Mouse (Mus musculus) heart, embryonic 14.5 days (tissue): ENCODE results near the gene Fam198a. TPM values are rescaled to one million over a fixed set of nuclear protein-coding genes. Genes with fewer than 3 reads are reported as not detected.

Experiments used
- ATAC-seq: fragments of 200-750 bp; cut with Nextera tagmentation; 2 replicates; pipeline ENCODE4 v1.8.0; 2017; ENCODE audit warnings: low read depth, moderate TSS enrichment; ENCODE audit not compliant: insufficient number of reproducible peaks, insufficient read depth, low FRiP score
- H3K27ac ChIP-seq, 2 experiments: fragments of 200-500 bp in 1 of 2; fragments of 300-500 bp in 1 of 2; sonication (generic) in 1 of 2; replicated peaks in 1 of 2; 2 replicates each; pipeline ENCODE4 v1.5.1; 2012 to 2014; ENCODE audit warnings: low read depth in 2 of 2, low read length in 2 of 2, control low read depth in 1 of 2, mild to moderate bottlenecking in 1 of 2, mixed read lengths in 1 of 2; ENCODE audit not compliant: control insufficient read depth in 1 of 2, insufficient read depth in 1 of 2
- H3K27me3 ChIP-seq: fragments of 300-500 bp; sonication (generic); 2 replicates; pipeline ENCODE4 v1.6.1; 2014; ENCODE audit warnings: mild to moderate bottlenecking, low read length, control low read depth; ENCODE audit not compliant: control insufficient read depth, insufficient read depth
- H3K36me3 ChIP-seq: fragments of 300-500 bp; sonication (generic); 2 replicates; pipeline ENCODE4 v1.6.1; 2014; ENCODE audit warnings: mild to moderate bottlenecking, control low read depth, low read length, mixed read lengths; ENCODE audit not compliant: control insufficient read depth, insufficient read depth
- H3K4me1 ChIP-seq, 2 experiments: fragments of 200-500 bp in 1 of 2; fragments of 300-500 bp in 1 of 2; sonication (generic) in 1 of 2; 2 replicates each; pipeline ENCODE4 v1.6.1; 2012 to 2014; ENCODE audit warnings: low read length in 2 of 2, control low read depth in 1 of 2, mixed read lengths in 1 of 2; ENCODE audit not compliant: control insufficient read depth in 2 of 2, insufficient read depth in 2 of 2
- H3K4me2 ChIP-seq: fragments of 300-500 bp; sonication (generic); 2 replicates; pipeline ENCODE4 v1.6.1; 2014; ENCODE audit warnings: mild to moderate bottlenecking, low read length
- H3K4me3 ChIP-seq, 2 experiments: fragments of 200-500 bp in 1 of 2; fragments of 300-500 bp in 1 of 2; sonication (generic) in 1 of 2; 2 replicates each; pipeline ENCODE4 v1.5.1; 2012 to 2014; ENCODE audit warnings: low read length in 2 of 2, mild to moderate bottlenecking in 2 of 2, control low read depth in 1 of 2, low read depth in 1 of 2, moderate library complexity in 1 of 2; ENCODE audit not compliant: control insufficient read depth in 1 of 2, insufficient read depth in 1 of 2
- H3K9ac ChIP-seq: fragments of 300-500 bp; sonication (generic); 2 replicates; pipeline ENCODE4 v1.6.1; 2014; ENCODE audit warnings: mild to moderate bottlenecking, low read length
- H3K9me3 ChIP-seq: fragments of 300-500 bp; sonication (generic); 2 replicates; pipeline ENCODE4 v1.6.1; 2016; ENCODE audit warnings: low read length, control low read depth; ENCODE audit not compliant: control insufficient read depth
- WGBS: fragments of 180-500 bp; shearing (Covaris S2); extraction: QIAGEN DNeasy Blood & Tissue Kit; methylation state at CpG from one replicate; pipeline ENCODE4 v1.1.7; 2014; 5-methylcytosine and 5-hydroxymethylcytosine counted together
- polyA plus RNA-seq: library from polyadenylated mRNA; unstranded; fragments of >200 nt; fragmentation: Nextera tagmentation; extraction: Ambion mirVana; gene quantifications from 2 replicates; pipeline ENCODE4 v1.2.1, GENCODE M21; 2014

The Fam198a gene
- polyA plus RNA-seq, 1 experiment from 2014 or later: 1.6 TPM

DNA sequence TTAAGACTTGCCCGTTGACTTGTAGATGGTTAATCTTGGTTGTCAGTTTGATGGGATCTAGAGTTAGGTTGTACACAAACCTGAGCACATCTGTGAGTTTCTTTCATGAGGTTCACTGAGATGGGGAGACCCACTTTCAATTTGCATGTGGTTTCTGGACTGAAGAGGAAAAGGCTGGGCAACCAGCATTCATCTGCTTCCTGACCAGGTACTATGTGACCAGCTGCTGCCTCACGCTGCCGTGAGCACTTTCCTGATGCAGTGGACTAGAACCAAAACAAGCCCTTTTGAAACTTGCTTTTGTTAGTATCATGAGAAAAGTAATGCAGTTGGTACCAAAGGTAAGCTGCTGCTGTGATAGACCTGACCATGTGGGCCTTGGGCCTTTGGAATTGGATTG lies 7.8 kb upstream of the Fam198a start:
- H3K36me3 ChIP-seq: no peaks in the 10 kb centered on the region
- H3K4me1 ChIP-seq: 0 out of 4 replicates have a peak, but pooled peaks cover 0 to 1% of the 10 kb centered on the region in 2 experiments
- H3K27ac ChIP-seq: no peak overlapping the region
- H3K9ac ChIP-seq: no peak overlapping the region
- H3K4me2 ChIP-seq: no peak overlapping the region
- no peak overlapping the region for H3K4me3 ChIP-seq
- WGBS: 85% methylated on average over 3 of the region's 3 CpGs
- no peaks in the 10 kb centered on the region for H3K27me3 ChIP-seq
- H3K9me3 ChIP-seq: no peaks in the 10 kb centered on the region
- ATAC-seq: no peak

DNA sequence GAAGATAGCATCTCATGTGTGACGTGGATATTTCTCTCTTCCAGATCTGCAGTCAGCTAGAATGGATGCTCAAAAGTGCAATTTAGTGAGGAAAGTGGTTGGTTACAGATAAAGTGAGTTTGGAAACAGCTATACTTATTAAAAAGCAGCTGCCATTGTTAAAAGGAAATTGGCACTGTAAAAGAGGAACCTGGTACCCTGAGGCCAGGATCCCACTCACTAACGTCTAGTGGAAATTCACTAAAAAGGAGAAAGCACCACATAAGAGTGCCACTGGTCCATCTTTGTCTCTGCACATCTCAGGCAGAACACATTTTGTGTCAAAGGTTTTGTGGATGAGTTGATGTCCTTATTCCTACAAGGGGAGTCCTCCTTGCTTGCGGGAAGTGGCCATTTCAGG lies 7.2 kb upstream of the Fam198a start:
- Histone ChIP-seq H3K4me3 (no peak overlapping the region), H3K36me3 (no peaks in the 10 kb centered on the region), H3K27ac (no peak overlapping the region), H3K4me1 (0 out of 4 replicates have a peak, but pooled peaks cover 0 to 3% of the 10 kb centered on the region in 2 experiments), H3K27me3 (no peaks in the 10 kb centered on the region), H3K9ac (no peak overlapping the region), H3K4me2 (no peak overlapping the region), H3K9me3 (no peaks in the 10 kb centered on the region)
- WGBS: 80% methylated on average over 3 of the region's 3 CpGs
- no peak for ATAC-seq

DNA sequence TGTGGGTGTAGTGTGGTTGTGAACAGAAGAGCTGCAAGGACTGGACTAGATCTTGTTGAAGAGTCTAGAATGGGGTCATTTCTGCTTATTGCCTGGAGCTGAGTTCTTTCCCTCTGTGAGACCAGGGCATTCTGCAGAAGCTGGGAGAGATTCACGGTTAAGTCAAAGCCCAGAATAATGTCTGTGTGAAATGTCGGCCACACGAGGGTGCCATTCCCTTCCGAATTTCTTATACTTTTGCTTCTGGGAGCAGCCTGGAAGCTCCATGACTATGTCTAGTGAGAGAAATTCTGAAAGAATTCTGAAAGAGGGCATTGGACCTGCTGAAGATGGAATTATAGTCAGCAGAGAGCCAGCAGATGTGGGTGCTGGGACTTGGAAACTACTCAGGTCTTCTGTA lies 3.0 kb upstream of the Fam198a start:
- Histone ChIP-seq H3K9me3 (no peaks in the 10 kb centered on the region), H3K9ac (no peak overlapping the region), H3K27me3 (no peaks in the 10 kb centered on the region), H3K27ac (no peak overlapping the region), H3K36me3 (no peaks in the 10 kb centered on the region), H3K4me2 (no peak overlapping the region), H3K4me3 (no peak overlapping the region), H3K4me1 (peaks cover 10 to 16% of the 10 kb centered on the region in 2 experiments)
- no peak for ATAC-seq
- WGBS: 3% methylated on average over 4 of the region's 4 CpGs

GRCm38 (mm10) chr9:121948431-121948830 lies 2.4 kb upstream of the Fam198a start:
- H3K4me3 ChIP-seq: no peak overlapping the region
- H3K9me3 ChIP-seq: no peaks in the 10 kb centered on the region
- no peak overlapping the region for H3K27ac ChIP-seq
- H3K36me3 ChIP-seq: no peaks in the 10 kb centered on the region
- no peaks in the 10 kb centered on the region for H3K27me3 ChIP-seq
- H3K4me1 ChIP-seq: peaks cover 10 to 16% of the 10 kb centered on the region in 2 experiments
- ATAC-seq: no peak
- H3K4me2 ChIP-seq: no peak overlapping the region
- WGBS: 35% methylated on average over 4 of the region's 4 CpGs
- H3K9ac ChIP-seq: no peak overlapping the region

DNA sequence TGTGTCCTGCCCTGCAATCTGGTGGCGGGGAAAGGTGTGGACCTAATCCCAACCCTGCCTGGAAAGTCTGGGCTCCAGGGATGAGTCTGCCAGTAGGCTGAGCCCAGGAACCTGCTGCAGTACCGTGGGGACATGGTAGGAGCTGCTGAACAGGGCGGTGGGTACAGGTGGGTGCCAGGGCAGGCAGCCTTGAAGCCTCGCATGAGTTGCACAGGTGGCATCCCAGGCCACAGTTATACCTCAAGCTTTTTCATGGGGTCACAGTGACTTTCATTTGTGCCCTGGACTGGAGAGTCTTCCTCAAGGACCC lies 281 bp downstream of the Fam198a start:
- peak overlapping the region; percentile 63 for H3K9ac ChIP-seq
- WGBS: 37% methylated on average over 4 of the region's 4 CpGs
- peaks cover 10 to 16% of the 10 kb centered on the region in 2 experiments for H3K4me1 ChIP-seq
- peak overlapping the region; percentile 33 to 39 for H3K4me3 ChIP-seq
- peak overlapping the region; percentile 68 for H3K4me2 ChIP-seq
- no peaks in the 10 kb centered on the region for H3K36me3 ChIP-seq
- H3K9me3 ChIP-seq: no peaks in the 10 kb centered on the region
- H3K27me3 ChIP-seq: no peaks in the 10 kb centered on the region
- H3K27ac ChIP-seq: peak overlapping the region; percentile 9 to 41
- no peak; the same call in 1 of the 2 replicates for ATAC-seq

GRCm38 (mm10) chr9:121952596-121952995 lies 1.8 kb downstream of the Fam198a start:
- H3K36me3 ChIP-seq: no peaks in the 10 kb centered on the region
- H3K9ac ChIP-seq: no peak overlapping the region
- no peak overlapping the region for H3K4me3 ChIP-seq
- WGBS: 92% methylated on average over 6 of the region's 6 CpGs
- H3K4me2 ChIP-seq: no peak overlapping the region
- peaks cover 10 to 16% of the 10 kb centered on the region in 2 experiments for H3K4me1 ChIP-seq
- ATAC-seq: no peak
- H3K27ac ChIP-seq: no peak overlapping the region
- no peaks in the 10 kb centered on the region for H3K27me3 ChIP-seq
- H3K9me3 ChIP-seq: no peaks in the 10 kb centered on the region

DNA sequence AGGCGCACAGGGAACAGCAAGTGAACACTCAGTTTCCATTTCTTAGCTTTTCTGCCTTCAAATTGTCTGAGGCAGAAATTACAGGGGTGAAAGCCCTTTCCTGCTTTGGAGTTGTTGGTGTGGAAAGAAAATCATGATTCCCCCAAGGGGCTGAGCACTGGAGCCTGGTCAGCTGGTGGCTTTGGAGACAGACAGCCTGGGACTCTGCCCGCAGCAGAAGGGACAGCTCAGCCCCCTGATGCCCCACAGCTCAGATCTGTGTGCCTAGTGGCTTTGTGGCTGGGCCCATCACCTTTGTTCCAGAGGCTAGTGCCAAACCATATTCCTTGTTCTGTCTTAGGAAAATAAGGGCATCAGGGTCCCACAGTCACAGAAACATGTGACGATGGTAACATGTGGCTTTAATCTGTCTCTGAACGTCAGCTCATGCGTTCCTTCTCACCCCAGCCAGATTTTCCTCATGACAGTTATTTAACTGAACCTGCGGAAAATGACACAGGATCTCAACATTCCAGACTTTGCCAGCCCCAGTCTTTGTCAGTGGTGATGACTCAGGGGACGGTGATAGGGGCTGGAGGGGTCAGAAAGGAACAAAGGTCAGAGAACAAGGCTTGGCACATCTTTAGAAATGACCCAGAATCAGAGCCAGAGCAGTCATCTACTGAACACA lies 9.3 kb downstream of the Fam198a start:
- H3K36me3 ChIP-seq: no peaks in the 10 kb centered on the region
- no peak overlapping the region for H3K4me2 ChIP-seq
- no peaks in the 10 kb centered on the region for H3K4me1 ChIP-seq
- H3K4me3 ChIP-seq: no peak overlapping the region
- H3K9me3 ChIP-seq: no peaks in the 10 kb centered on the region
- no peak overlapping the region for H3K27ac ChIP-seq
- no peak overlapping the region for H3K9ac ChIP-seq
- no peak for ATAC-seq
- WGBS: 49% methylated on average over 7 of the region's 7 CpGs
- no peaks in the 10 kb centered on the region for H3K27me3 ChIP-seq

DNA sequence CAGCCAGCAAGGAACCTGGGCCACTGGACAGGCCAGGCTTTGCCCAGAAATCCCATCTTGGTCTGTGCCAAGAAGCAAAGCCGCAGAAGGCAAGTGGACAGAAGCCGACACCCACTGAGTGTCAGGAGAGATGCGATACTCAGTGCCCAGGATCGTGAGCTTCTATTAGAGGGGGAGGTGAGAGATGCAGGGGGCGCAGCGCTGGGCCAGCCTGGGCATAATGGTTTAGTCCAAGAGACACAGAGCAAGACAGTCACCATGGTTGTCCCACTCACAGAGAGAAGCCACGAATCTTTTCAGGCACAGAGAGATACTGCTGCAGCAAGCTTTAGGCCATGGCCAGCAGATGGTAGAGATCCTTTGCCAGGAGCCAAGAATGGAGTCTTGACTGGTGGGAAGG lies 14.2 kb downstream of the Fam198a start:
- Histone ChIP-seq H3K27me3 (no peaks in the 10 kb centered on the region), H3K36me3 (no peaks in the 10 kb centered on the region), H3K4me3 (no peak overlapping the region), H3K4me2 (no peak overlapping the region), H3K9ac (no peak overlapping the region), H3K9me3 (no peaks in the 10 kb centered on the region), H3K27ac (no peak overlapping the region), H3K4me1 (no peaks in the 10 kb centered on the region)
- WGBS: 81% methylated on average over 7 of the region's 7 CpGs
- no peak for ATAC-seq
